Mouse (Mus musculus): Measurements from ENCODE around the gene Slc6a4. TPM values are rescaled to one million over a fixed set of nuclear protein-coding genes. Genes with fewer than 3 reads are reported as not detected.

The Slc6a4 gene
- 0.87 and 0.91 TPM in 2 replicates for polyA plus RNA-seq (2012; rRNA removed)

DNA sequence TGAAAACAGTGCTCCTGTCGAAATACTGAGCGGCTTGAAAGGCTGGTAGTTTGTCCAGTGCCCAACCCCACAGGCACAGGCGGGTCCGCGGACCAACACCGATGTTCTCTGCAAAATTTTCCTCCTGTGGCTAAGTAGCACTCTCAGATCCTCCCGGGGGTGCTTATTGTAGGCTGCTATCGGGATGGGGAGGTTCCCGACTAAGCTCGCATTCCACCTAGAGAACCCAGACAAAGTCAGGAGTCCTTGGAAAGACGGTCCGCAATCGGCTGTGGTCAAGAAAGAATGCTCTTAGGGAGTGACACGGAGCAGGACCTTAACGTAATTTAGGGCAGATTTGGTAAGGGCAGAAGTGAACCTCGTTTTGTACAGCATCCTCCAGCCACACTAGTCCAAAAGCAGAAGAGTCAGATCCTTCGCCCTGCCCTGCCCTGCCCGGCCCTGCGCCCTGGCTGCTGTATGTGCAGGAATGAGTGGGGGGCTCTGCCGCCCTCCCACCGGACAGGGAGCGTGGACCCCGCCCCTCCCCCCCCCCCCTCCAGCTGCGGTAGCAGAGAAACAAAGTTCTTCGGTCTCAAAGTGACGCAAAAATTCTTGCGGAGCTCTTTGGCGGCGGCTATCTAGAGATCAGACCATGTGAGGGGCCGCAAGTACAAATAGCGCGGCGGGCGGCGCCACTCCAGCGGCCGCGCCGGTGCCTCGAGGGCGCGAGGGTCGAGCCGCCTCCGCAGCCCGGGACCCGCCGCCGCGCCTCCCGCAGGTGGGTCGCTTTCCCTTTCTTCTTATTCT is at the start of gene Slc6a4:
Slc6a4 (plus strand) TSS at position 688 of the 789 bp plus-strand sequence.
- no peak for DNase-seq (ENCODE audit: low spot score)

- DNase-seq (ENCODE audit: low spot score) = no peak
These were observed 44.9 kb upstream of the Slc6a4 start for GRCm38 (mm10) chr11:76953536-76953935.

GRCm38 (mm10) chr11:76965703-76966102 is 32.7 kb upstream of the Slc6a4 start:
- no peak for DNase-seq (ENCODE audit: low spot score)

DNA sequence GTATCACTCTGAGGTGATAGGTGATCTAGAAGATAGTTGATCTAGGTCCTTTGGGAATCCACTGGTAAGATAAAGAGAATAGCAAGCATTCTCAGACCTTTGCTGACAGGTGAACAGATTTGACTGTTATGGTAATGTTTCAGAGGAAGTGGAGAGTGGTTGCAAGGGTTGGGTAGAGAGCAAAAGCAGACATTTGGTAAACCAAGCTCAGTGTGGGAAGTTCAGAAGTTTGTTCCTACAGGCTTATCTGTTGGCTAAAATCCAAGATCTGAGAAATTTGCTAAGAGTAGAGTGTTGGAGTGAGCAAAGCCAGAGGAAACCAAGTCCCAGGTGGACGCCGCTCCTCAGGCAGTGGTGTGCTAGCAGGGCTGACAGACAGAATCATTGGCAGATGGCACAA is 28.1 kb upstream of the Slc6a4 start:
- no peak for DNase-seq (ENCODE audit: low spot score)

DNA sequence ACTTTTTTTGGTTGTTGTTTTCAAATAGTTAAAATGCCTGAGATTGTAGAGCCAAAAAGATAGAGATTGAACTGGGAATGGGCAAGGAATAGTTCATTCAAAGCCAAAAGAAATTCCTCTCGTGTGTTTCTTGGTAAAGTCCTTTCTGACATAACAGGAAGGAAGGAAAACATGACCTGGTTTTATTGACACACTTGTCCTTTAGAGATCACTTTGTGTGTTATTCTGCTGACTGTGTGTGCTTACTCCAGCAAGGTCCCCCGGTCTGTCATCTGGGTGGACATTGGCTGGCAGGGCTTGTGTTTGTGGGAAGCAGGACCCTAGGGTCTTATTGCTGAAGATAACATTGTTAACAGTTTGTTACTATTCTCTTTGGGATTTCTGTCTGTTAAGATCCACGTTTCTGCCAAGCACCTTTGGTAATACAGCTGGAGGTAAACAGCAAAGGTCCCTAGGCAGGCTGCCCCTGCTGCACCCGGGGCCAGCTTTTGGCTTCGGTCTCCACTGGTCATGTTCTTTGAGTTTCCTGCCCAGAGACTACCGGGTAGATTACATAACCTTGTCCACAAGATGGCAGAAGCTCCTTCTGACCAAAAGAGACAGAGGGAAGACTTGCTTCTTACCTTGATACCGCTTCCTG is 23.6 kb upstream of the Slc6a4 start:
- DNase-seq (ENCODE audit: low spot score) = no peak

DNA sequence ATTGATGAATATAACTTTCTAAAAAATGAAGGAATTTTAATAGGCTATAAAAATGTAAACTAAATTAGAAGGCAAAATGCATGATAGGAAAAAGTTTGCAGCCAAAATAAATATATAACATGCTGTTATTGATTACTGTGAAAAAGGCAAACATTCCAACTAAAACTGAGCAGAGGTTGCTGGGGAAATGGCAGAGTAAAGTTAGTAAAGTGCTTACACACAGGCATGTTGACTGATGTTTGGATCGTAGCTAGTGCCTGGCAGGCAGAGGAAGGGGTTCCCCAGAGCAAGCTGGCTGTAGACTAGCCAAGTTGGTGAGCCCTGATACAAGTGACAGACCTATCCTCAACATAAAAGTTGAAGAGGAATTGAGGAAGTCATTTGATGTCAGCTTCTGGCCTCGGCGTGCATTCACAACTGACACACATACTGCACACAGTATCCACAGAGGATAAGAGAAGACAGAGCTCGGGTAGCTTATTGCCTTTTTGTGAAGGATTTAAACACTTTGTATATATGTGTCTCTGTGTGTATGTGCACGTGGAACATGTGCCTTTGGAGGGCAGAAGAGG is 16.7 kb upstream of the Slc6a4 start:
- DNase-seq (ENCODE audit: low spot score) = no peak

- no peak for DNase-seq (ENCODE audit: low spot score)
These were observed 16.0 kb upstream of the Slc6a4 start for GRCm38 (mm10) chr11:76982415-76982814.

DNA sequence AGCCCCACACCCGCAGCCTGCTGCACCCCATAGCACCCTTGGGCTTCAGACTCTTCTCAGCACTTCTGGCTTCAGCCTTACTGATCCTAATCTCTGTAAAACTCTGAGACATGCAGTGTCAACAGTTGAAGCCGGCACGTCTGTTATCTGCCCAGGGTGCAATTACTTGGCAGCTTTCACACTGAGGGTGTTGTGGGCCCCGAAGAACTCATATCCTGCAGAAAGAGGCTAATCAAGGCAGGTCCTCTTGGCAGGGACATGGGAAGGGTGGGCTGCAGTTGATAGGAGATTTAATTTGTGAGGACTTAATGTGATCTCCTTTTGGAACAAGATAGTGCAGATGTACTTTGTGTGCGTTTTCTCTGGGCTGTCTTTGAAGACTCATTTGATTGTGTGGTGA is 14.8 kb upstream of the Slc6a4 start:
- DNase-seq (ENCODE audit: low spot score) = no peak

DNA sequence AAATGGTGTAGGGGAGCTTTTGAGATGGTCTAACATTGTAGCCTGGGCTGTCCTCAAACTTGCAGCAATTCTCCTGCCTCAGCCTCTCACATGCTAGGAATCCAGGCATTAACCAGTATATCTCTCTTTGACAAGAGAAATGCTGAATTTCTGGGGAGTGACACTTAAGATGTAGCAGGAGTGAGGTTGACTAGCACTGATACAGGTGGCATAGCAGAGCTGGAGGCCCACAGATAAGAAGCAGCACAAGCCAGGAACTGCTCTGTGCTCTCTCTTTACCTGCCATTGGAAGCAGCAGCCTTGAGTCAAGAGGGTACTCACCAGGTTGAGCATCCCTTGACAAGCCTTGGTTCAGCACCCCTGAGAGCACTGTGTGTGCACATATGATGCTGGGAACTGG is 14.2 kb upstream of the Slc6a4 start:
- no peak for DNase-seq (ENCODE audit: low spot score)

DNA sequence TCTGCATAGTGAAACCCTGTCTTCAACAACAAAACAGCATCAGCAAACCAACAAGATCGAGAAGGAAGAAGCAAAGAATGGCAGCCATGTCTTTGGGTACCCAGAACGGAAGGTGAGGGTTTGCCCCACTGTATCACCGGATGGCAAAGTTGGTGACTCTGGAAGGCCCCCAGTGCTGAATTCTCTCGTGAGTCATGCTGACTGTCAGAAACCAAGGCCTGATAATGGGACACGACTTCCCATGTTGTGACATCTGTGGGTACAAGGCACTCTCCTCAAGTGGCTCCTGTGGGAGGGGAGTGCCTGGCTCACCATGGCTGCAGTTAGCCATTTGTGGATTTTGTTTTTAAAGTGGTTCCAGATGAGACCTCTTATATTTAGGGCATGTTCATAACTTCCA is 7.6 kb upstream of the Slc6a4 start:
- no peak for DNase-seq (ENCODE audit: low spot score)

- DNase-seq (ENCODE audit: low spot score) = no peak
These were observed 5.5 kb upstream of the Slc6a4 start for GRCm38 (mm10) chr11:76992886-76993285.

GRCm38 (mm10) chr11:76995966-76996672 is 2.3 kb upstream of the Slc6a4 start:
- DNase-seq (ENCODE audit: low spot score) = no peak

DNA sequence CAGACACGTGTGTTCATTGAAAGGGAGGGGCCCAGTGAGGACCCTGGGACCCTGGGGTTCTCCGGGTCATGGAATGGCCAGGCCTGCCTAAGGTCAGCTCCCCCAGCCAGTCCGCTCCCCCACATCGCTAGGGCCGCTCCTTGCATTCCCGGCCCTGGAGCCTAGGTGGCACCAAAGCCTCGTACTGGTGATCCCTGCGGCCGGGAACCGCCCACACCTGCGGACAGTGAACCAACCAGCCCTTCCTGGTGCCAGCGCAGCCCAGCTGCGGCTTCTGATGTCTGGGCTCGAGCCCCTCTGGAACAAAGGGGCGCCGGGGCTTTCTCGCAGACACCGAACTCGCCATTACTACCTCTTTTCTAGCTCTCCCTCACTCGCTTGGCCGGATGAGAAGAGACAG is 1.1 kb upstream of the Slc6a4 start:
- DNase-seq (ENCODE audit: low spot score) = peak; percentile 64

DNA sequence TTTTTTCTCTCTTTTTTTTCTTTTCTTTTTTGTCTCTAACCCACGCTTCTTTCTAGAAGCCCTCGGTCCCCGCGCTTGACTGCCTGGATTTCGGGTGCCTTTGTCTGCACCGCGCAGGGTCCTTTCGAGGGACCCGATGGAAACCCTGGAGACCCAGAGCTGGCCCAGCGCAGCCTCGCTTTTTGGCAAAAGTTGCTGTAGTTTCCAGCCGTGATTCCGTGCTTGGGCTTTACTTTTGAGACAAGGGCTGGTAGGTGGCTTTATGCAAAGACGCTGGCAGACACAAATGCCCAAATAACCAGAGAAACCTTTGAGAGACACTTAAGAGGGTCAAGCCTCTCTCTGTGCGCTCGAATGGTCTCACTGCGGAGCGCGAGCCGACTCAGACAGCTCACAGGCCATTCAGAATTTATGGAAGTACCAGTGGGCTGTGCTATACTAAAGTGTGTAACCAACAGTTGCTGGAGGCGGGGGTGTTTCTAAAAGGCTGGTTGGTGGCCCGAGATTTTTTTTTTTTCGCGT is 363 bp downstream of the Slc6a4 start:
- no peak for DNase-seq (ENCODE audit: low spot score)

- DNase-seq (ENCODE audit: low spot score) = no peak
These were observed 2.3 kb downstream of the Slc6a4 start for GRCm38 (mm10) chr11:77000741-77001140.

DNA sequence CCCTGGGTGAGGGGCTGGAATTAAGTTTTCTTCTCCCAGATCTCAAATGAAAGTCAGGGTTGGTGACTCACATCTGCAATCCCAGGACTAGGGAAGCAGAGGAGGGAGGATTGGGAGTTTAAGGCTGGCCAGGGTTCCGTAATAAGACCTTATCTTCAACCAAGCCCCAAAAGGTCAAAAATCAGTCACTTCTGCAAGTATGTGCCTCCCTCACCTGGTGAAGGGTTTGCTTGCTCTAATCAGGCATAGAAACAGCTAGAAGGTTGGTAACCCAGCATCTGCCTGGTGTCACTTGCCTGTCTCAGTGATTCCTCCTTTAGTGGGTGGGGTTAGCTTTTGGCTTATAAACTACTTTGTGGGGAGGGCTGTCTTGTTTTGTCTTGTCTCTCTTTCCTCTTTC is 4.0 kb downstream of the Slc6a4 start:
- DNase-seq (ENCODE audit: low spot score) = no peak

DNA sequence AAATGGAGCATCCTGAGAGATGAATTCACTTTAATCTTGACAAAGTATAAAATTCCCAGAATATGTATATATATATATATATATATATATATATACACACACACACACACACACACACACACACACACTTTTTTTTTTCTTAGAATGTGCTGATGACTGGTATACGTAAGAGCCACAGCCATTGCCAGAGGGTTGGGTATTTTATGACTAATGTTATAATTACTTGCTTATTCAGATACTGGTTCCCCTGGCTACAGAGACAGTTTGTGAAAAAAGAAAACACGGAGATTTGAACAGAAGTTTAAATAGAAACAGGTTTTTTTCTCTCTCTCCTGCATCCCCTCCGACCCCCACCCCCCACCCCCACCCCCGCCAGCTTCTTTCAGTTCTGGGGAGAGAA is 7.5 kb downstream of the Slc6a4 start:
- no peak for DNase-seq (ENCODE audit: low spot score)

GRCm38 (mm10) chr11:77006616-77007015 is 8.2 kb downstream of the Slc6a4 start:
- no peak for DNase-seq (ENCODE audit: low spot score)

GRCm38 (mm10) chr11:77009069-77010025 is 10.9 kb downstream of the Slc6a4 start:
- DNase-seq (ENCODE audit: low spot score) = no peak

- DNase-seq (ENCODE audit: low spot score) = no peak
These were observed 12.5 kb downstream of the Slc6a4 start for GRCm38 (mm10) chr11:77010762-77011475.

All from urinary bladder, adult 2 months (tissue).